Mouse (Mus musculus): Measurements from ENCODE around the gene Mecom. TPM values are rescaled to one million over a fixed set of nuclear protein-coding genes. Genes with fewer than 3 reads are reported as not detected.

Gene Mecom
- polyA plus RNA-seq, 1 experiment from 2014 or later, result 10.2 TPM

DNA sequence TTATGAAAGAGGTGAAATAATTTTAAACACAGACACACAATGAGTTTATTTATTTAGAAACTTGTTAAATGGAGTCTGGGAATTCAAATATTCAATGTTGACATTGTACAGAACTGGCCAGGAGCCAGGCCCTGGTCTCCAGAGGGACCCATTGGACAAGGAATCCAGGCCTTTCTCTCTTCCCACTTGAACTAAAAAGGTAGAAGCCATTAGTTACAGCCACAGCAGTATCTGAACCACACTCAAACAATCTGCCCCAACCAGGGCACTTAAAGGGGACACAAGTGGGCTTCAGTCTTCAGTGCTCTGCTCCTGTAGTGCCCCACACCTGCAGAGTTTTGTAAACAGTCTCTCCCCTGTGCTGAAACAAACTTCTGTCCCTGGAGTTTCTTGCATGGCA, 44.0 kb downstream of the Mecom start:
- no peak overlapping the region for H3K4me2 ChIP-seq (ENCODE audit: low read depth, low read length)
- ATAC-seq, result no peak
- peaks cover 33% of the 10 kb centered on the region for H3K27me3 ChIP-seq (replicated peaks; ENCODE audit: control insufficient read depth, insufficient read depth, low read length)
- no peak overlapping the region for H3K27ac ChIP-seq (ENCODE audit: low read length)
- no peaks in the 10 kb centered on the region for H3K9me3 ChIP-seq (ENCODE audit: control insufficient read depth, low read length)
- H3K36me3 ChIP-seq (ENCODE audit: control insufficient read depth, insufficient read depth, low read length), result no peaks in the 10 kb centered on the region
- no peak overlapping the region for H3K4me3 ChIP-seq (ENCODE audit: low read length)
- H3K9ac ChIP-seq (ENCODE audit: low read depth, low read length), result no peak overlapping the region
- peaks cover 13% of the 10 kb centered on the region for H3K4me1 ChIP-seq (ENCODE audit: control insufficient read depth, insufficient read depth, low read length)

- Histone ChIP-seq H3K9me3 (ENCODE audit: control insufficient read depth, low read length) (no peaks in the 10 kb centered on the region), H3K36me3 (ENCODE audit: control insufficient read depth, insufficient read depth, low read length) (no peaks in the 10 kb centered on the region), H3K9ac (ENCODE audit: low read depth, low read length) (no peak overlapping the region), H3K4me3 (ENCODE audit: low read length) (no peak overlapping the region), H3K27ac (ENCODE audit: low read length) (no peak overlapping the region), H3K4me2 (ENCODE audit: low read depth, low read length) (no peak overlapping the region), H3K27me3 (replicated peaks; ENCODE audit: control insufficient read depth, insufficient read depth, low read length) (no peaks in the 10 kb centered on the region), H3K4me1 (ENCODE audit: control insufficient read depth, insufficient read depth, low read length) (no peaks in the 10 kb centered on the region)
- peak; percentile 44; the same call in 1 of the 2 replicates for ATAC-seq
- 25% methylated on average over 9 of the region's 9 CpGs for WGBS
Measured at GRCm38 (mm10) chr3:30498202-30498828, 49.5 kb downstream of the Mecom start.

GRCm38 (mm10) chr3:30494371-30494770, 53.4 kb downstream of the Mecom start:
- 83% methylated on average over 2 of the region's 2 CpGs for WGBS
- Histone ChIP-seq H3K9ac (ENCODE audit: low read depth, low read length) (no peak overlapping the region), H3K27me3 (replicated peaks; ENCODE audit: control insufficient read depth, insufficient read depth, low read length) (no peaks in the 10 kb centered on the region), H3K4me2 (ENCODE audit: low read depth, low read length) (no peak overlapping the region), H3K27ac (ENCODE audit: low read length) (no peak overlapping the region), H3K9me3 (ENCODE audit: control insufficient read depth, low read length) (no peaks in the 10 kb centered on the region), H3K36me3 (ENCODE audit: control insufficient read depth, insufficient read depth, low read length) (no peaks in the 10 kb centered on the region), H3K4me1 (ENCODE audit: control insufficient read depth, insufficient read depth, low read length) (no peaks in the 10 kb centered on the region), H3K4me3 (ENCODE audit: low read length) (no peak overlapping the region)
- ATAC-seq, result no peak

DNA sequence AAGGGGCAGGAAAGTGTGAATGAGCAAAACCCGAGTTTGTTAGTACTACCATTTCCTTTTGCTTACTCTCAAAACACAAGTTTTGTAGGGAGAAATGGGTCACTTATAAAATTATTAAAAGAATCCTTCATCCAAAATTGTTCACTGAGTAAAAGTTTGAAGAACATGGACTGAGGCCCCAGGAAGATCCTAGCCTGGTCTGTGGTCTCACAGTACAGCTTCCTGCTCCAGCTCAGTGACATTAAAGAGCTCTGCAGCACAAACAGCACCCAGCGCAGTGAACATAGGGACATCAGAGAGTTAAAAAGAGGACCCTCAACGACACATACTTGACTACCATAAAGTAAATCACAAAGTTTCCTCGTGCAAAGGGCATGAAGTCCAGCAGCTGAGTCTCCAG, 59.0 kb downstream of the Mecom start:
- no peak for ATAC-seq
- 40% methylated on average over 4 of the region's 4 CpGs for WGBS
- no peaks in the 10 kb centered on the region for H3K9me3 ChIP-seq (ENCODE audit: control insufficient read depth, low read length)

DNA sequence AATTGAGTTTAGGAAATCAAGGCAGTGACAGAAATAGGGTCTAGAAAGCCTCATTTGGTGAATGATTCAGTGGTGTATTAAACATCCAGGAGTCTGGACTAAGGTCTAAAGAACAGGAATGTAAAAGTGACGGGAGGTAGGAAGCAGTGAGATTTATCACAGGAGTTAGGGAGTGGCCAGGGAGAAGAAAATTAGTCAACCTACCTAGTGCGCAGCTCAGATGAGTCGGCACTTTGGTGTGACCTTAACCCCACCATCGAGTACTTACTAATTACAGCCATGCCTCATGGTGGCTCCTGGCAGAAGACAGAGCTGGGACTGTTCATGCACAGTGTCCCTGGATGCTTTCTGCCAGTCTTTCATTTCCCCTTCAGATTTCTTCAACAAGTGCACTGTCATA, 61.4 kb downstream of the Mecom start:
- Histone ChIP-seq H3K9ac (ENCODE audit: low read depth, low read length) (no peak overlapping the region), H3K27ac (ENCODE audit: low read length) (no peak overlapping the region), H3K4me2 (ENCODE audit: low read depth, low read length) (no peak overlapping the region), H3K4me1 (ENCODE audit: control insufficient read depth, insufficient read depth, low read length) (peaks cover 9% of the 10 kb centered on the region; the same call in 1 of the 2 replicates), H3K36me3 (ENCODE audit: control insufficient read depth, insufficient read depth, low read length) (no peaks in the 10 kb centered on the region), H3K27me3 (replicated peaks; ENCODE audit: control insufficient read depth, insufficient read depth, low read length) (no peaks in the 10 kb centered on the region), H3K9me3 (ENCODE audit: control insufficient read depth, low read length) (no peaks in the 10 kb centered on the region), H3K4me3 (ENCODE audit: low read length) (no peak overlapping the region)
- peak; percentile 51 for ATAC-seq
- 60% methylated on average over 4 of the region's 4 CpGs for WGBS

More for the DNA sequence above, 59.0 kb downstream of the Mecom start:
- Histone ChIP-seq H3K27ac (ENCODE audit: low read length) (no peak overlapping the region), H3K36me3 (ENCODE audit: control insufficient read depth, insufficient read depth, low read length) (no peaks in the 10 kb centered on the region), H3K9ac (ENCODE audit: low read depth, low read length) (no peak overlapping the region), H3K4me1 (ENCODE audit: control insufficient read depth, insufficient read depth, low read length) (peaks cover 2% of the 10 kb centered on the region; the same call in 1 of the 2 replicates), H3K4me2 (ENCODE audit: low read depth, low read length) (no peak overlapping the region), H3K27me3 (replicated peaks; ENCODE audit: control insufficient read depth, insufficient read depth, low read length) (no peaks in the 10 kb centered on the region), H3K4me3 (ENCODE audit: low read length) (no peak overlapping the region)

DNA sequence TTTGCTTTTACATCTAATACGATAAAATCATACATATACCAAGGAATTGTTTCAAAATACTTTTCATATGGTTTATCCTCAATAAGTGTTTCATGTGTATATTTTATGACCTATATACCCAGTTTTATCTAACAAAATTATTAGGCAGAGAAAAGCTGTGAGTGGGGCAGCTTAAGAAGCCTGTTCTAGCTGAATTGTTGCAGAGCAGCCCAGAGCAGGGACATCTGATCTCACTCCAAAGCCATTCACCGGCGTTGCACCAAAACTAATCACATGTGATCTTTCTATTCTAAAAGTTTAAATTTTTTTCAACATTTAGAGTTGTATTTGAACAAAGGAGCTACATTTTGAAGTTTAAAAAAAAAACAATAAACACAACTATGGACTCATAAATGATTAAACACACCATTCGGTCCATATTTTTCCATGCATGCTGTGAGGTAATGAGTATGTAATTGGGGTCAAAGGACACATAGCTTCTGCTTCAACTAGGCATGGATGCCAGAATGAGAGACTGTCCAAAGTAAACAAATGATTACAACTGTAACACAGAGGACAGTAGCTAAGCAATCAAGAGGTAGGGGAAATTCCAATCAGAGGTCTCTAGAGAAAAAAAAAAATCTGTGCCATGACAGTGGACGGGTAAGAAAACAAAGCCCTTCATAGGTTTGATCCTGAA, 64.7 kb downstream of the Mecom start:
- H3K4me1 ChIP-seq (ENCODE audit: control insufficient read depth, insufficient read depth, low read length), result peaks cover 9% of the 10 kb centered on the region; the same call in 1 of the 2 replicates
- H3K27ac ChIP-seq (ENCODE audit: low read length), result no peak overlapping the region
- H3K36me3 ChIP-seq (ENCODE audit: control insufficient read depth, insufficient read depth, low read length), result no peaks in the 10 kb centered on the region
- ATAC-seq, result peak; percentile 19; the same call in 1 of the 2 replicates
- H3K9ac ChIP-seq (ENCODE audit: low read depth, low read length), result no peak overlapping the region
- WGBS, result 35% methylated on average over 5 of the region's 5 CpGs
- no peaks in the 10 kb centered on the region for H3K27me3 ChIP-seq (replicated peaks; ENCODE audit: control insufficient read depth, insufficient read depth, low read length)
- H3K9me3 ChIP-seq (ENCODE audit: control insufficient read depth, low read length), result no peaks in the 10 kb centered on the region
- no peak overlapping the region for H3K4me3 ChIP-seq (ENCODE audit: low read length)
- no peak overlapping the region for H3K4me2 ChIP-seq (ENCODE audit: low read depth, low read length)

- H3K9ac ChIP-seq (ENCODE audit: low read depth, low read length), result no peak overlapping the region
- WGBS, result 32% methylated on average over 10 of the region's 10 CpGs
- no peak overlapping the region for H3K27ac ChIP-seq (ENCODE audit: low read length)
- no peak overlapping the region for H3K4me3 ChIP-seq (ENCODE audit: low read length)
- ATAC-seq, result peak; percentile 96
- H3K4me2 ChIP-seq (ENCODE audit: low read depth, low read length), result no peak overlapping the region
- no peaks in the 10 kb centered on the region for H3K9me3 ChIP-seq (ENCODE audit: control insufficient read depth, low read length)
- peaks cover 9% of the 10 kb centered on the region; the same call in 1 of the 2 replicates for H3K4me1 ChIP-seq (ENCODE audit: control insufficient read depth, insufficient read depth, low read length)
- H3K27me3 ChIP-seq (replicated peaks; ENCODE audit: control insufficient read depth, insufficient read depth, low read length), result no peaks in the 10 kb centered on the region
- no peaks in the 10 kb centered on the region for H3K36me3 ChIP-seq (ENCODE audit: control insufficient read depth, insufficient read depth, low read length)
Measured at GRCm38 (mm10) chr3:30481682-30482081, 66.1 kb downstream of the Mecom start.

DNA sequence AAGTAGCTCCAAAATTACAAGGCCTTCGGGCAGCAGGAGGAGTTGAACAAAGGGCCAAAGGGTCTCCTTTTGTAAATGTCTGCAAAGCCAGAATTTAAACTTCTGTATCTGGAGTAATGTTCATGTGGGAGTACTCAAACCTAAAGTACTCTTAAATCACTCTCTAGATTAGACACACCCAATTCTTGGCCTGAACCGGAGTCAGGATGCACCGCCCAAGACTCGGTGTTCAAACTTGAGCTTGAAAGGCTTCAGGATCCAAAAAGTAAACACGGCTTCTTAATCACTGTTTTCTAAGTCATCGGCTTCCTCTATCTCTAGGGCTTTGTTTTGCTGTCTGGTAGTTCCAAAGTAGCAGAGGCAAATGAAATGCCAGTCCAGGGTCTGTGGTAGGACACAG, 67.3 kb downstream of the Mecom start:
- no peak overlapping the region for H3K4me3 ChIP-seq (ENCODE audit: low read length)
- H3K9me3 ChIP-seq (ENCODE audit: control insufficient read depth, low read length), result no peaks in the 10 kb centered on the region
- no peaks in the 10 kb centered on the region for H3K27me3 ChIP-seq (replicated peaks; ENCODE audit: control insufficient read depth, insufficient read depth, low read length)
- H3K9ac ChIP-seq (ENCODE audit: low read depth, low read length), result no peak overlapping the region
- no peak overlapping the region for H3K27ac ChIP-seq (ENCODE audit: low read length)
- no peak for ATAC-seq
- no peak overlapping the region for H3K4me2 ChIP-seq (ENCODE audit: low read depth, low read length)
- H3K36me3 ChIP-seq (ENCODE audit: control insufficient read depth, insufficient read depth, low read length), result no peaks in the 10 kb centered on the region
- H3K4me1 ChIP-seq (ENCODE audit: control insufficient read depth, insufficient read depth, low read length), result peaks cover 9% of the 10 kb centered on the region; the same call in 1 of the 2 replicates
- WGBS, result 48% methylated on average over 6 of the region's 6 CpGs

DNA sequence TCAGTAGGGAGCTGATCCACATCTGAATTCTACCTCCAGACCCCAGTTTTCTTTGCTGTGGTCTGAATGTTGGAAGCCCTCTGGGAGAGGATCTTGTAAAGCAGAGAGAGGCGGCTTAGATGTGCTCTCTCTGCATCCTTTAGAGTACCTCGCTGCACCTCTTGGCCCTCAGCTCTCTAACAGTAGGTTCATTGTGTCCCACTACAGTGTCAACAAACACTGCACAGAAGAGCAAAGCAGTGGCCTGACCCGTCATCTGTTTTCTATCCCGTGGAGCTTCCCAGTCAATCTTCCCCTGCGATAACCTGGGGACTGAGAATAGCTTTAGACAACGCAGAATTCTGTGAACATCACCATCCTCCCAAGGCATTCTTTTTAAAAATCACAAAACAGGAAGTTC, 69.6 kb downstream of the Mecom start:
- H3K27me3 ChIP-seq (replicated peaks; ENCODE audit: control insufficient read depth, insufficient read depth, low read length), result no peaks in the 10 kb centered on the region
- no peak for ATAC-seq
- no peaks in the 10 kb centered on the region for H3K9me3 ChIP-seq (ENCODE audit: control insufficient read depth, low read length)
- peaks cover 3% of the 10 kb centered on the region; the same call in 1 of the 2 replicates for H3K4me1 ChIP-seq (ENCODE audit: control insufficient read depth, insufficient read depth, low read length)
- H3K4me3 ChIP-seq (ENCODE audit: low read length), result no peak overlapping the region
- no peaks in the 10 kb centered on the region for H3K36me3 ChIP-seq (ENCODE audit: control insufficient read depth, insufficient read depth, low read length)
- 47% methylated on average over 6 of the region's 6 CpGs for WGBS
- no peak overlapping the region for H3K27ac ChIP-seq (ENCODE audit: low read length)
- H3K9ac ChIP-seq (ENCODE audit: low read depth, low read length), result no peak overlapping the region
- no peak overlapping the region for H3K4me2 ChIP-seq (ENCODE audit: low read depth, low read length)
